Mouse (Mus musculus) mature B cell (primary cell): ENCODE measurements around the gene Olfr17.
"Not testable (repeated sequence)": the region's sequence is repeated elsewhere in the genome, so short reads cannot be mapped to it uniquely, and the experiment has no call there.

Experiments used
- in situ Hi-C: fragments of 300-500 bp; cut with MboI; formaldehyde crosslinking; loops from 2 replicates; pipeline ENCODE4 v1.14.3; 2019

Olfr17 gene

DNA sequence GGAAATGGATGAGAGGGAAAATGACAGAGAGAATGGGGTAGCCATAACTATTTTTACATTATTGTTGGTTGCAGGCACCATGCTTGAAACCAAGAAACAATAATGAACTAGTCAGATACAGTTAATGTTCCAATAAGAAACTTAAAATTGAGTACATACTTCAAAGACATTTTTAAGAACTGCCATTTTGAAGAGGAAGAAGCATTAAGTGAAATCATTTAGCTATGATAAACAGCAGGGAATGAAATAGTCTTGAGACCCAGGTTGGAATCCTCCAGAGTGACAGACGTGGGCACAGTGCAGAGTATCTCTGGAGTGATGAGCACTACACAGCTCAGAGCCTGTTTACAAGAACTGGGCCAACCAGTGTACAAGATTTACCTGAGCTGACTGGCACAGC lies at the start of gene Olfr17:
Gene Olfr17 (plus strand): TSS at position 301 of the 400 bp plus-strand sequence.
- in situ Hi-C loops: no loop called here

DNA sequence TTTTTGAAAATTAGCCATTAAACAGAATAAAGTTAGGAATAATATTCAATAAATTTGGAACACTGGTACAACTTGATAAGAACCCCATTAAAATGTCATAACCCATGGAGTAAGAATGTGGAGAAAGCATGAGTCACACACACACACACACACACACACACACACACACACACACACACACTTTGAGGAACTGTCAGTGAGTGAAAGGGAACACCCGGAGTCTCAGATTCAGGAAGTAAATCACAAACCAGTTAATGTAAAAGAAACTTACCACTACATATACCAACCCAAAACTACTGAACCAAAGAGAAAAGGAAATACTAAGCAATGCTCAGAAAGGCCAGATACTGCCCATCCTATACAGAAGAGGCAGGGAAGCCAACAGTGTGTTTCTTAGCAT lies 48.6 kb upstream of the Olfr17 start:
- in situ Hi-C loops: loop anchor here (10.0 kb wide), 1 partner anchor 1230 kb away; the partner anchor contains the start of gene Mrpl17

DNA sequence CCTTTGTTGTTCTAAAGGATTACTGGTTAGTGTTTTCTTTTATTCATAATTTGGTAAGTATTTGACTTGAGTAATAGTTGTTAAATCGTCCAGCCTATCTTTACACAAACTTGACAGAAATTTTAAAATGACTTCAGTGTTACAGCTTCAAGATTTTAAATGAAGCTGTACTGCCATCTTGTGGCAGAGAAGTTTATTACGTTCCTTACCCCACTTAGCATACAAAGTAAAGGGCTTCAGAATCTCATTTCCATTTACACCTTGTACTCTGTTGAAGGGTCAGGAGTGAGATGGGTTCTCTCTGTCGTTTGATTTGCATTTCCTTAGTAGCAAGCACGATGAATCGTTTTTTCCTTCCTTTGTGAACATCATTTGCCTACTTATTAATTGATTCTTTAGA lies 47.2 kb upstream of the Olfr17 start:
- in situ Hi-C loops: loop anchor here (10.0 kb wide), 1 partner anchor 1231 kb away; the partner anchor contains the start of gene Mrpl17

DNA sequence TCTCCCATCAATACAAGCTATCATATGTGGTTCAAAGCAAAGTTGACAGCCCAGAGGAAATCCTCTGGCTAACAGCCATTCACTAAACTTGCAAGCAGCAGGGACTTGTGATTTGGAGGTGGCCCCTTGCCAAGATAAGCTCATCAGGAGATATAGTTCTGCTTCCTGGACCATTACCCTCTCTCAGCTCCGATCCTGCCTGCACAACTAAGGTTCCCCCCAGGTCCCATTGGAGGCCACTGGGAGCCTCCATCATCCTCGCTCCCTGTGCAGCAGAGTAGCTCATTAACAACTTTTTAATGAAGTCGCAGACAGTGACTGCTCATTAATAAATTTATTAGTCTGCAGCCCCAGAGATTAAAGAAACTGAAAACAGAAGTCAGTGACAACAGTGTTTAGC lies 45.4 kb upstream of the Olfr17 start:
- in situ Hi-C loops: loop anchor here (10.0 kb wide), 1 partner anchor 1233 kb away; the partner anchor contains the start of gene Mrpl17

DNA sequence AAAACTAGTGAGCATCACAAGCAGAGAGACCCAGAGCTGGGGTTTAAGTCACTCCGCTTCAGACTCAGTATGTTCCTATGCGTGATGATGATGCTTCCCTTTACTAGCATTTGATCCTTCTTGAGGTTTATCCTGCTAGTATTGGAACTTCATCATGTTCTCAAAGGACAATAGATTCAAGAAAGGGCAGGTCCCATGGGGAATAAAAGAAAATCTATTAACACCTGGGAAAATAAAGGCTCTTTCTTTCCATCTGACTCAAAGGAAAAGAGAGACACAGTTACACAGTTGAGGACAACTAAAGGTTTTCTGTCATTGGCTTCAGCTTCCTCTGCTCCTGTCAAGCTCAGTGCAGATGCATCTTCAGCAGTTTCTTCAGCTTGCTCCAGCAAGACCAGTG lies 22.3 kb upstream of the Olfr17 start, which contains the start of gene Olfr714:
Gene Olfr714 (plus strand): TSS at position 301 of the 400 bp plus-strand sequence.
- in situ Hi-C loops: no loop called here

DNA sequence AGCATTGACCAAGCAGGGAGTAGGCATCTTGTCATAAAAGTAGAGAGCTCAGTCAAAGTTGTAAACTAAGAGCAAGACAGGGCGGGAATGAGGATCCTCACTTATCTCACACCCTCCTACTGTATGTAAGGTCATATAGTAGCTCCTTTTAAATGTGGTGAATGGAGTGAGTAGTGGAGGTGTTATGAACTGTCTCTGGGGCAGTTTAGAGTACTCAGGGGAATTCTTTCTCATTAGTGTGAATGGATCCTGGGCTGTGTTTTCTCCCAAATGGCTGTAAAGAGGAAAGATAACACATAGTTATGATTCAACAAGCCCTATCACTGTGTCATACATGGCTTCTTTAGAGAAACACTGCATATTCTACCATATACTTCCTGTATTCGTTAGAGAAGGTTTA lies 17.2 kb downstream of the Olfr17 start, which contains the start of gene Olfr715b:
Gene Olfr715b (minus strand): TSS at position 101 of the 400 bp plus-strand sequence.
- in situ Hi-C loops: not testable (repeated sequence)

DNA sequence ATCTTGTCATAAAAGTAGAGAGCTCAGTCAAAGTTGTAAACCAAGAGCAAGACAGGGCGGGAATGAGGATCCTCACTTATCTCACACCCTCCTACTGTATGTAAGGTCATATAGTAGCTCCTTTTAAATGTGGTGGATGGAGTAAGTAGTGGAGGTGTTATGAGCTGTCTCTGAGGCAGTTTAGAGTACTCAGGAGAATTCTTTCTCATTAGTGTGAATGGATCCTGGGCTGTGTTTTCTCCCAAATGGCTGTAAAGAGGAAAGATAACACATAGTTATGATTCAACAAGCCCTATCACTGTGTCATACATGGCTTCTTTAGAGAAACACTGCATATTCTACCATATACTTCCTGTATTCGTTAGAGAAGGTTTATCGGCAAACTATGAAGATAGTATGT lies 38.0 kb downstream of the Olfr17 start, which contains the start of gene Olfr715:
Gene Olfr715 (minus strand): TSS at position 101 of the 400 bp plus-strand sequence.
- in situ Hi-C loops: not testable (repeated sequence)

DNA sequence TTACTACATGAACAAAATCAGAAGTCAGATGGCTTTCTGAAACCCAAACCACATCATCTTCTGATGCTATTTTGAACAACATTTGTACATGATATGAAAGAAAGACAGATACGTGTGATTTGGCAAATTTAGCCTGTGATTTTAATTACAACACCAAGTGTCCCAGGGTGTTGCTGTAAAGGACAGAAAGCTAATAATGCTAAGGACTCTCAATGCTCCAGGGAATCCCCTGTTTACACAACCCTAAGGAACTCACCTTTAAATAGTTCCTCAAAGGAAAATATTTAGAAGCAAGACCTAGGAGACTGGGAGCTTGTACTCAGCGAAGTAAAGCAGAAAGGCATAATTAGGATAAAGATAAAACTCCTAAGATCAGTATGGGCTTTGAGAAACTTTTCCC lies 45.0 kb downstream of the Olfr17 start, which contains the start of gene Olfr716:
Gene Olfr716 (plus strand): TSS at position 301 of the 400 bp plus-strand sequence.
- in situ Hi-C loops: not testable (repeated sequence)
